Mouse (Mus musculus) MEL (cell line): ENCODE data around the gene Mpz. TPM values are rescaled to one million over a fixed set of nuclear protein-coding genes. Genes with fewer than 3 reads are reported as not detected.
A peak's percentile ranks its signal among the peaks of the same experiment; 100 is the strongest.

Experiments
- DNase-seq: peaks from one replicate; pipeline ENCODE4 v3.0.0; 2011; ENCODE audit warnings: low read depth, low spot score
- H3K27ac ChIP-seq: 2 replicates; pipeline ENCODE4 v1.5.1; 2012; ENCODE audit warnings: low read depth, mild to moderate bottlenecking, control low read depth, low read length, moderate library complexity; ENCODE audit not compliant: control insufficient read depth
- H3K27me3 ChIP-seq, 2 experiments: fragments of 150-350 bp in 1 of 2; sonication (generic) in 1 of 2; 2 replicates each; pipeline ENCODE4 v1.6.1; 2012; ENCODE audit warnings: low read length in 2 of 2, mild to moderate bottlenecking in 2 of 2, improper control_type of control experiment in 1 of 2, moderate library complexity in 1 of 2; ENCODE audit not compliant: insufficient read depth in 2 of 2, control insufficient read depth in 1 of 2
- H3K36me3 ChIP-seq, 2 experiments: 2 replicates each; pipeline ENCODE4 v1.6.1; 2012 to 2014; ENCODE audit warnings: low read length in 2 of 2, improper control_type of control experiment in 1 of 2, inconsistent platforms in 1 of 2, mild to moderate bottlenecking in 1 of 2; ENCODE audit not compliant: insufficient read depth in 2 of 2, control insufficient read depth in 1 of 2
- H3K4me1 ChIP-seq, 2 experiments: fragments of 150-350 bp in 1 of 2; sonication (generic) in 1 of 2; 2 replicates each; pipeline ENCODE4 v1.6.1; 2012; ENCODE audit warnings: low read length in 2 of 2, improper control_type of control experiment in 1 of 2, mild to moderate bottlenecking in 1 of 2; ENCODE audit not compliant: insufficient read depth in 2 of 2, control insufficient read depth in 1 of 2
- H3K4me3 ChIP-seq, 2 experiments: fragments of 150-350 bp in 1 of 2; sonication (generic) in 1 of 2; 2 replicates each; pipeline ENCODE4 v1.5.1; 2012; ENCODE audit warnings: low read depth in 2 of 2, low read length in 2 of 2, mild to moderate bottlenecking in 2 of 2, moderate library complexity in 2 of 2, control low read depth in 1 of 2, improper control_type of control experiment in 1 of 2; ENCODE audit not compliant: control insufficient read depth in 1 of 2, insufficient read depth in 1 of 2
- H3K79me2 ChIP-seq: 2 replicates; pipeline ENCODE4 v1.6.1; 2012; ENCODE audit warnings: mild to moderate bottlenecking, low read length, moderate library complexity; ENCODE audit not compliant: control insufficient read depth, poor library complexity, insufficient read depth
- H3K9ac ChIP-seq: 2 replicates; pipeline ENCODE4 v1.6.1; 2012; ENCODE audit warnings: low read depth, mild to moderate bottlenecking, control low read depth, low read length, moderate library complexity; ENCODE audit not compliant: control insufficient read depth, poor library complexity, severe bottlenecking
- H3K9me3 ChIP-seq: fragments of 150-350 bp; sonication (generic); replicated peaks from 2 replicates; pipeline ENCODE4 v1.6.1; 2012; ENCODE audit warnings: mild to moderate bottlenecking, low read length, improper control_type of control experiment, moderate library complexity; ENCODE audit not compliant: insufficient read depth
- BHLHE40 ChIP-seq: IDR thresholded peaks from 2 replicates; pipeline ENCODE4 v1.6.1; 2012; ENCODE audit warnings: low read depth, mild to moderate bottlenecking, inconsistent platforms, low read length, improper control_type of control experiment, borderline replicate concordance
- CHD1 ChIP-seq: IDR thresholded peaks from 2 replicates; pipeline ENCODE4 v1.6.1; 2012; ENCODE audit warnings: low read depth, mild to moderate bottlenecking, inconsistent platforms, low read length, improper control_type of control experiment
- CTCF ChIP-seq, 3 experiments: IDR thresholded peaks in 2 of 3; conservative IDR thresholded peaks in 1 of 3; 2 replicates each; pipeline ENCODE4 v1.5.1; 2011 to 2012; ENCODE audit warnings: low read length in 3 of 3, low read depth in 2 of 3, mild to moderate bottlenecking in 2 of 3, improper control_type of control experiment in 1 of 3, inconsistent platforms in 1 of 3, mixed read lengths in 1 of 3, moderate library complexity in 1 of 3; ENCODE audit not compliant: control insufficient read depth in 1 of 3, insufficient read depth in 1 of 3, poor library complexity in 1 of 3, severe bottlenecking in 1 of 3
- E2F4 ChIP-seq: IDR thresholded peaks from 2 replicates; pipeline ENCODE4 v1.6.1; 2011; ENCODE audit warnings: low read depth, low read length, improper control_type of control experiment, borderline replicate concordance
- EP300 ChIP-seq, 2 experiments: IDR thresholded peaks; 2 replicates each; pipeline ENCODE4 v1.6.1; 2011; ENCODE audit warnings: improper control_type of control experiment in 2 of 2, low read length in 2 of 2, low read depth in 1 of 2, mild to moderate bottlenecking in 1 of 2
- ETS1 ChIP-seq: IDR thresholded peaks from 2 replicates; pipeline ENCODE4 v1.6.1; 2012; ENCODE audit warnings: low read depth, mild to moderate bottlenecking, inconsistent platforms, low read length, improper control_type of control experiment, moderate library complexity
- GABPA ChIP-seq: IDR thresholded peaks from 2 replicates; pipeline ENCODE4 v1.6.1; 2012; ENCODE audit warnings: low read depth, mild to moderate bottlenecking, inconsistent platforms, low read length, improper control_type of control experiment, moderate library complexity
- GATA1 ChIP-seq: IDR thresholded peaks from 2 replicates; pipeline ENCODE4 v1.6.1; 2011; ENCODE audit warnings: low read depth, low read length, improper control_type of control experiment
- HCFC1 ChIP-seq: IDR thresholded peaks from 2 replicates; pipeline ENCODE4 v1.6.1; 2012; ENCODE audit warnings: low read depth, mild to moderate bottlenecking, inconsistent platforms, low read length, improper control_type of control experiment, moderate library complexity
- JUND ChIP-seq: IDR thresholded peaks from 2 replicates; pipeline ENCODE4 v1.6.1; 2011; ENCODE audit warnings: low read depth, mild to moderate bottlenecking, improper control_type of control experiment, low read length
- KAT2A ChIP-seq: conservative IDR thresholded peaks from 2 replicates; pipeline ENCODE4 v1.6.1; 2012; ENCODE audit warnings: low read depth, low read length, improper control_type of control experiment, inconsistent platforms
- MAFK ChIP-seq: IDR thresholded peaks from 2 replicates; pipeline ENCODE4 v1.6.1; 2011; ENCODE audit warnings: low read depth, mild to moderate bottlenecking, low read length, improper control_type of control experiment, borderline replicate concordance
- MAX ChIP-seq: IDR thresholded peaks from 2 replicates; pipeline ENCODE4 v1.6.1; 2011; ENCODE audit warnings: low read length, improper control_type of control experiment
- MAZ ChIP-seq: IDR thresholded peaks from 2 replicates; pipeline ENCODE4 v1.6.1; 2012; ENCODE audit warnings: low read depth, mild to moderate bottlenecking, inconsistent platforms, low read length, improper control_type of control experiment
- MEF2A ChIP-seq: IDR thresholded peaks from 2 replicates; pipeline ENCODE4 v1.6.1; 2014; ENCODE audit warnings: low read depth, mild to moderate bottlenecking, inconsistent platforms, low read length, improper control_type of control experiment; ENCODE audit not compliant: poor library complexity, insufficient replicate concordance, severe bottlenecking; ENCODE audit errors: extremely low read depth
- MXI1 ChIP-seq: IDR thresholded peaks from 2 replicates; pipeline ENCODE4 v1.6.1; 2011; ENCODE audit warnings: mild to moderate bottlenecking, low read depth, low read length, improper control_type of control experiment
- MYB ChIP-seq: IDR thresholded peaks from 2 replicates; pipeline ENCODE4 v1.6.1; 2011; ENCODE audit warnings: mild to moderate bottlenecking, low read depth, low read length, improper control_type of control experiment
- MYC ChIP-seq: IDR thresholded peaks from 2 replicates; pipeline ENCODE4 v1.6.1; 2011; ENCODE audit warnings: low read depth, mild to moderate bottlenecking, low read length, improper control_type of control experiment, moderate library complexity
- NELFE ChIP-seq: IDR thresholded peaks from 2 replicates; pipeline ENCODE4 v1.6.1; 2011; ENCODE audit warnings: low read depth, low read length, improper control_type of control experiment
- NRF1 ChIP-seq: IDR thresholded peaks from 2 replicates; pipeline ENCODE4 v1.6.1; 2014; ENCODE audit warnings: low read depth, mild to moderate bottlenecking, inconsistent platforms, low read length, improper control_type of control experiment, moderate library complexity; ENCODE audit not compliant: poor library complexity, insufficient read depth, severe bottlenecking
- POLR2A ChIP-seq, 2 experiments: IDR thresholded peaks; 2 replicates each; pipeline ENCODE4 v1.6.1; 2011 to 2012; ENCODE audit warnings: low read length in 2 of 2, mild to moderate bottlenecking in 2 of 2, control low read depth in 1 of 2, improper control_type of control experiment in 1 of 2, low read depth in 1 of 2, moderate library complexity in 1 of 2; ENCODE audit not compliant: control insufficient read depth in 1 of 2, insufficient read depth in 1 of 2, poor library complexity in 1 of 2
- POLR2AphosphoS2 ChIP-seq: IDR thresholded peaks from 2 replicates; pipeline ENCODE4 v1.6.1; 2011; ENCODE audit warnings: low read length, improper control_type of control experiment
- POLR2AphosphoS5 ChIP-seq: IDR thresholded peaks from 2 replicates; pipeline ENCODE4 v1.6.1; 2012; ENCODE audit warnings: low read depth, borderline replicate concordance, mild to moderate bottlenecking, inconsistent platforms, low read length, moderate library complexity, mixed read lengths
- RAD21 ChIP-seq: IDR thresholded peaks from 2 replicates; pipeline ENCODE4 v1.6.1; 2011; ENCODE audit warnings: mild to moderate bottlenecking, low read depth, low read length, improper control_type of control experiment
- RCOR1 ChIP-seq: IDR thresholded peaks from 2 replicates; pipeline ENCODE4 v1.6.1; 2012; ENCODE audit warnings: low read depth, mild to moderate bottlenecking, inconsistent platforms, low read length, improper control_type of control experiment
- SIN3A ChIP-seq: IDR thresholded peaks from 2 replicates; pipeline ENCODE4 v1.6.1; 2012; ENCODE audit warnings: low read length, improper control_type of control experiment, inconsistent platforms
- SMC3 ChIP-seq: IDR thresholded peaks from 2 replicates; pipeline ENCODE4 v1.6.1; 2011; ENCODE audit warnings: low read depth, low read length, improper control_type of control experiment
- TAL1 ChIP-seq: IDR thresholded peaks from 2 replicates; pipeline ENCODE4 v1.6.1; 2012; ENCODE audit warnings: mild to moderate bottlenecking, inconsistent platforms, low read length, moderate library complexity, mixed read lengths
- TBP ChIP-seq: IDR thresholded peaks from 2 replicates; pipeline ENCODE4 v1.8.0; 2011; ENCODE audit warnings: low read depth, low read length, improper control_type of control experiment
- TCF12 ChIP-seq: IDR thresholded peaks from 2 replicates; pipeline ENCODE4 v1.6.1; 2014; ENCODE audit warnings: low read depth, mild to moderate bottlenecking, inconsistent platforms, low read length, improper control_type of control experiment, moderate library complexity
- USF2 ChIP-seq, 2 experiments: IDR thresholded peaks; 2 replicates each; pipeline ENCODE4 v1.6.1; 2011 to 2012; ENCODE audit warnings: improper control_type of control experiment in 2 of 2, low read length in 2 of 2, borderline replicate concordance in 1 of 2, inconsistent platforms in 1 of 2, low read depth in 1 of 2, mild to moderate bottlenecking in 1 of 2; ENCODE audit not compliant: insufficient read depth in 1 of 2
- ZC3H11A ChIP-seq: IDR thresholded peaks from 2 replicates; pipeline ENCODE4 v1.6.1; 2012; ENCODE audit warnings: low read depth, mild to moderate bottlenecking, inconsistent platforms, low read length, improper control_type of control experiment
- ZKSCAN1 ChIP-seq: IDR thresholded peaks from 2 replicates; pipeline ENCODE4 v1.6.1; 2012; ENCODE audit warnings: low read depth, mild to moderate bottlenecking, inconsistent platforms, low read length, improper control_type of control experiment, moderate library complexity
- ZMIZ1 ChIP-seq: IDR thresholded peaks from 2 replicates; pipeline ENCODE4 v1.6.1; 2012; ENCODE audit warnings: low read depth, mild to moderate bottlenecking, inconsistent platforms, low read length, improper control_type of control experiment, moderate library complexity
- ZNF384 ChIP-seq: IDR thresholded peaks from 2 replicates; pipeline ENCODE4 v1.6.1; 2012; ENCODE audit warnings: low read depth, mild to moderate bottlenecking, inconsistent platforms, low read length, improper control_type of control experiment
- polyA plus RNA-seq, 2 experiments: library from polyadenylated mRNA; stranded (reverse) in 1 of 2; unstranded in 1 of 2; fragments of >175 nt in 1 of 2; fragments of >200 nt in 1 of 2; gene quantifications; 2 replicates each; pipeline versions ENCODE4 v1.2.1 to v1.2.4; 2012; ENCODE audit warnings: low replicate concordance in 2 of 2, low read depth in 1 of 2; ENCODE audit not compliant: insufficient read length in 2 of 2, insufficient read depth in 1 of 2, missing spikeins in 1 of 2
- total RNA-seq: library from RNA; depleted of rRNA; stranded (reverse); fragments of 300-350 nt; gene quantifications from 2 replicates; pipeline ENCODE4 v1.2.3, GENCODE M21; 2012; rRNA removed

The Mpz gene
- total RNA-seq = 0.10 TPM in 1 of 2 replicates, not detected in the other
- under 1 TPM in 1 of 2 experiments, not detected in 1; 0.28 TPM for polyA plus RNA-seq

GRCm38 (mm10) chr1:171149974-171150760 lies at the start of gene Mpz, which contains the start of gene Sdhc:
Gene Mpz, plus strand, starts transcription at chr1:171150711.
Gene Sdhc, minus strand, starts transcription at chr1:171150603.
- Histone ChIP-seq H3K27ac (peak within 1 kb of the TSS; percentile 56), H3K4me3 (peak within 1 kb of the TSS; percentile 89 to 96), H3K9me3 (no peaks in the 10 kb centered on the region), H3K4me1 (peaks cover 2 to 18% of the 10 kb centered on the region in 2 experiments), H3K9ac (peak within 1 kb of the TSS; percentile 89), H3K27me3 (no peaks in the 10 kb centered on the region), H3K36me3 (peaks cover 0 to 22% of the 10 kb centered on the region in 2 experiments; a peak in 3 of 4 replicates), H3K79me2 (peaks cover 14% of the 10 kb centered on the region)
- DNase-seq = peak; percentile 96
- TF ChIP-seq KAT2A (peak; percentile 33; the same call in 1 of the 2 replicates), HCFC1 (peak; percentile 86), ZC3H11A (no peak), NELFE (peak; percentile 91), E2F4 (0 out of 2 replicates have a peak, but pooled peaks have one; percentile 32), MYB (0 out of 2 replicates have a peak, but pooled peaks have one; percentile 21), TBP (peak; percentile 75), BHLHE40 (no peak), POLR2AphosphoS5 (no peak), MEF2A (no peak), NRF1 (no peak), SIN3A (peak; percentile 81), POLR2A (IDR thresholded peaks at IDR 0.05; ENCODE audit: control insufficient read depth in 1 of 2, insufficient read depth in 1 of 2, low read depth in 1 of 2, low read length in 2 of 2, poor library complexity in 1 of 2) (peak; percentile 74 to 91; a peak in 3 of 4 replicates), MAZ (peak; percentile 40; the same call in 1 of the 2 replicates), RAD21 (no peak), JUND (no peak), SMC3 (no peak), POLR2AphosphoS2 (peak; percentile 94), CHD1 (peak; percentile 83; the same call in 1 of the 2 replicates), EP300 (IDR thresholded peaks at IDR 0.05; ENCODE audit: low read depth in 1 of 2, low read length in 2 of 2) (no peak), ZNF384 (no peak), USF2 (IDR thresholded peaks at IDR 0.05; ENCODE audit: borderline replicate concordance in 1 of 2, insufficient read depth in 1 of 2, low read depth in 1 of 2, low read length in 2 of 2) (no peak), ZMIZ1 (peak; percentile 87), MAX (peak; percentile 55), MXI1 (peak; percentile 90), ETS1 (peak; percentile 32; the same call in 1 of the 2 replicates), CTCF (IDR thresholded peaks at IDR 0.05 in 2 of 3, conservative IDR thresholded peaks at IDR 0.05 in 1 of 3; ENCODE audit: control insufficient read depth in 1 of 3, insufficient read depth in 1 of 3, low read depth in 2 of 3, low read length in 3 of 3, poor library complexity in 1 of 3, severe bottlenecking in 1 of 3) (no peak), GABPA (no peak), RCOR1 (peak; percentile 26; the same call in 1 of the 2 replicates), MAFK (no peak), TCF12 (peak; percentile 71), MYC (peak; percentile 63; the same call in 1 of the 2 replicates), ZKSCAN1 (peak; percentile 95), GATA1 (no peak), TAL1 (no peak)
